Mouse (Mus musculus) spleen, embryonic (tissue): Measurements from ENCODE around the gene Rrp9.

Experiments used
- CTCF ChIA-PET: fragments of 350-600 bp; sonication (Branson Sonifier 250); formaldehyde crosslinking; loops from one replicate; lab custom pipeline; 2022; lab: Charles Lee

Rrp9 gene

GRCm38 (mm10) chr9:106456325-106457162, 19.2 kb upstream of the Rrp9 start:
- CTCF ChIA-PET: no interaction called here

- CTCF ChIA-PET: no interaction called here
Observed at GRCm38 (mm10) chr9:106457163-106457559, 18.6 kb upstream of the Rrp9 start.

GRCm38 (mm10) chr9:106457920-106458319, 17.8 kb upstream of the Rrp9 start:
- CTCF ChIA-PET: no interaction called here

- CTCF ChIA-PET: no interaction called here
Observed at GRCm38 (mm10) chr9:106459946-106460345, 15.8 kb upstream of the Rrp9 start.

GRCm38 (mm10) chr9:106460401-106461025, 15.2 kb upstream of the Rrp9 start:
- CTCF ChIA-PET: interaction anchor here (0.6 kb wide), 1 partner anchor 17 kb away, joined by 12 read pairs; no protein-coding TSS in a partner anchor

- CTCF ChIA-PET: no interaction called here
Observed at GRCm38 (mm10) chr9:106461026-106461415, 14.7 kb upstream of the Rrp9 start.

GRCm38 (mm10) chr9:106461641-106462429, 13.9 kb upstream of the Rrp9 start:
- CTCF ChIA-PET: no interaction called here

- CTCF ChIA-PET: no interaction called here
Observed at GRCm38 (mm10) chr9:106462430-106462800, 13.3 kb upstream of the Rrp9 start.

- CTCF ChIA-PET: no interaction called here
Observed at GRCm38 (mm10) chr9:106463122-106464063, 12.4 kb upstream of the Rrp9 start.

- CTCF ChIA-PET: no interaction called here
Observed at GRCm38 (mm10) chr9:106464751-106465541, 10.8 kb upstream of the Rrp9 start.

- CTCF ChIA-PET: no interaction called here
Observed at GRCm38 (mm10) chr9:106465571-106466200, 10.1 kb upstream of the Rrp9 start, which contains the start of gene Gpr62. Gene Gpr62, minus strand, starts transcription at chr9:106465938.

GRCm38 (mm10) chr9:106466721-106467120, 9.0 kb upstream of the Rrp9 start:
- CTCF ChIA-PET: no interaction called here

GRCm38 (mm10) chr9:106467746-106468145, 8.0 kb upstream of the Rrp9 start:
- CTCF ChIA-PET: interaction anchor here (0.6 kb wide), 2 partner anchors 29 to 79 kb away, joined by 3 read pairs; no protein-coding TSS in a partner anchor

- CTCF ChIA-PET: no interaction called here
Observed at GRCm38 (mm10) chr9:106469317-106469716, 6.4 kb upstream of the Rrp9 start.

- CTCF ChIA-PET: interaction anchor here (0.6 kb wide), 1 partner anchor 737 kb away, joined by 3 read pairs; no protein-coding TSS in a partner anchor
Observed at GRCm38 (mm10) chr9:106469776-106470175, 6.0 kb upstream of the Rrp9 start.

- CTCF ChIA-PET: no interaction called here
Observed at GRCm38 (mm10) chr9:106470991-106471750, 4.6 kb upstream of the Rrp9 start.

- CTCF ChIA-PET: no interaction called here
Observed at GRCm38 (mm10) chr9:106471892-106472291, 3.9 kb upstream of the Rrp9 start.

- CTCF ChIA-PET: no interaction called here
Observed at GRCm38 (mm10) chr9:106472321-106472720, 3.4 kb upstream of the Rrp9 start.
